Mouse (Mus musculus) liver, embryonic 14.5 days (tissue): ENCODE results near the gene Hoxa2.

ENCODE experiments used
- CTCF ChIP-seq: IDR thresholded peaks from 2 replicates; pipeline ENCODE4 v1.5.1; 2016; ENCODE audit warnings: antibody characterized with exemption, low read depth, control low read depth
- EP300 ChIP-seq: IDR thresholded peaks from 2 replicates; pipeline ENCODE4 v1.6.1; 2016; ENCODE audit warnings: antibody characterized with exemption, low read depth

DNA sequence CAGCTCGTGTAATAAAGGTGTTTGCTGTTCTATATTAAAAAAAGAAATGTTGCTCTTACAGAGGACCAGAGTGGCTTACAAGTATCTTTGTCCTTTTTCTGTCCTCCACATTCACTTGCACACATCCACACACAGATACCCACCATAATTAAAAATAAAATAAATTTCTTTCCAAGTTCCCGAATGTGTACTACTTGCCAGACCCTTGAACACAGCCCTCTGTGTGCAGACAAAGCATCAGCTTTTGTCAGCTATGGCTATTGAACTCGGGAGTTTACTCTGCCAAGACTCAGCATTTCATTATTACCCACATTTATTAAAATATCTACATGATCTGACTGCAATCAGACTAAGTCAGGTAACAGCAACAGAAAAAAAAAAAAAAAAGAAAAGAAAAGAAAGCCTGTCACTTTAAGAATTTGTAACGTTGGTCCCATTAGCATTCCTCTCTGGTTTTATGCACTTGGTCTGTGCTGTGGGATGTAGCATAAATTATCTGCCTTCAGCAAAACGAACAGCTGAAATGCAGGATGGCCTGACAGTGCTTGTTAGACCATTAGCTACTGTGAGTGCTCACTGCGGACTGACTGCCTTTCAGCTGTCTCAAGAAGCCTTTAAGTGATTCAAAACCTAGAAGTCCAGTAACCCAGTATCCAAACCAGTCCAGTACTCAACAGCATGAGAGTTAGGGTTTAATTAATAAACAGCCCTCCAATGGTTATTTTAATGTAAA is 45.6 kb downstream of the Hoxa2 start:
- no peak for TF ChIP-seq CTCF
- no peak for TF ChIP-seq EP300
